Mouse (Mus musculus): ENCODE measurements around the gene Tenm4. TPM values are rescaled to one million over a fixed set of nuclear protein-coding genes. Genes with fewer than 3 reads are reported as not detected.

The Tenm4 gene
- polyA plus RNA-seq, 1 experiment from 2014 or later: 9.1 TPM

GRCm38 (mm10) chr7:96778601-96778969 lies 607.5 kb downstream of the Tenm4 start:
- Histone ChIP-seq H3K4me3 (ENCODE audit: low read length) (no peak overlapping the region), H3K27me3 (ENCODE audit: control insufficient read depth, insufficient read depth, low read length) (peaks cover 7% of the 10 kb centered on the region; the same call in 1 of the 2 replicates), H3K9ac (ENCODE audit: low read length) (no peak overlapping the region), H3K4me1 (ENCODE audit: control insufficient read depth, insufficient read depth, low read length) (no peaks in the 10 kb centered on the region), H3K9me3 (replicated peaks; ENCODE audit: control insufficient read depth, low read length) (peaks cover 7% of the 10 kb centered on the region; the same call in 1 of the 2 replicates), H3K36me3 (ENCODE audit: control insufficient read depth, insufficient read depth) (no peaks in the 10 kb centered on the region), H3K4me2 (ENCODE audit: low read depth, low read length) (no peak overlapping the region), H3K27ac (ENCODE audit: low read length) (no peak overlapping the region)
- no peak for ATAC-seq (replicated peaks; ENCODE audit: extremely low read depth, insufficient read depth, low FRiP score)
- 49% methylated on average over 3 of the region's 3 CpGs for WGBS

DNA sequence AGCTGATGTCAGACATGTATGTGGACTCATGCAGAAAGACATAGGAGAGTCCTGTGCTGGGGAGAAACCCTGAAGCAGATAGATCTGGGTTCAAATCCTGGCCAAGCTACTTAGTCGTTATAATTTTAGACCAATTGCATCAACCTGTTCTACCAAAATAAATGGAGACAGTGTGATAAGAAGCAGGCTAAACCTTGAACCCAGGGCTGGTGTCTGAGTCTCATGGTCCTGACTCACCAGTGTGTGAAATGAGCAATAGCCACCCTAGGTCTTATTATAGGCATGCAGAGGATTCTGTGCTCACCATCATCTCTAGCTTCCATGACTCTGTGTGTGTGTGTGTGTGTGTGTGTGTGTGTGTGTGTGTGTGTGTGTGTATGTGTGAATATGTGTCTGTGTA lies 609.5 kb downstream of the Tenm4 start:
- Histone ChIP-seq H3K27me3 (ENCODE audit: control insufficient read depth, insufficient read depth, low read length) (no peaks in the 10 kb centered on the region), H3K4me3 (ENCODE audit: low read length) (no peak overlapping the region), H3K9me3 (replicated peaks; ENCODE audit: control insufficient read depth, low read length) (peaks cover 7% of the 10 kb centered on the region; the same call in 1 of the 2 replicates), H3K27ac (ENCODE audit: low read length) (no peak overlapping the region), H3K4me2 (ENCODE audit: low read depth, low read length) (no peak overlapping the region), H3K9ac (ENCODE audit: low read length) (no peak overlapping the region), H3K4me1 (ENCODE audit: control insufficient read depth, insufficient read depth, low read length) (no peaks in the 10 kb centered on the region), H3K36me3 (ENCODE audit: control insufficient read depth, insufficient read depth) (no peaks in the 10 kb centered on the region)
- ATAC-seq (replicated peaks; ENCODE audit: extremely low read depth, insufficient read depth, low FRiP score): no peak; the same call in 1 of the 2 replicates
- WGBS: 88% methylated on average over 1 of the region's 1 CpGs

DNA sequence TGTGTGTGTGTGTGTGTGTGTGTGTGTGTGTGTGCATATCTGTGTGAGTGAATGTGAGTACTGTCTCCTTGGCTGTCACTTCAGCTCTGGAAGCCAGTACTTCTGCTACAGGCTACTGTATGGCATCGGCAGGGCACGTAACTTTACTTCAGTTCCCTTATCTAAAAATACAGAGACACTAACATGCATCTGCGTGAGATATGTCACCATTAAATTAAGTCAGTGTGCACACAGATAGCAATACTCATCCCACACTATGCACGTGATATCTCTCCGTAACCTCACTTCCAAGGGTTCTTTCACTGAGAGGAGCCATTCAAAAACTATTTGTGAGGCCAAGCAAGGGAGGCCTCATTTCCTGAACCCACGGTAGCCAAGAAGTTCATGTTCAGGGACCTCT lies 610.0 kb downstream of the Tenm4 start:
- H3K36me3 ChIP-seq (ENCODE audit: control insufficient read depth, insufficient read depth): no peaks in the 10 kb centered on the region
- no peak overlapping the region for H3K4me2 ChIP-seq (ENCODE audit: low read depth, low read length)
- H3K4me1 ChIP-seq (ENCODE audit: control insufficient read depth, insufficient read depth, low read length): no peaks in the 10 kb centered on the region
- H3K27me3 ChIP-seq (ENCODE audit: control insufficient read depth, insufficient read depth, low read length): no peaks in the 10 kb centered on the region
- WGBS: 63% methylated on average over 6 of the region's 6 CpGs
- H3K27ac ChIP-seq (ENCODE audit: low read length): no peak overlapping the region
- no peak overlapping the region for H3K4me3 ChIP-seq (ENCODE audit: low read length)
- no peak overlapping the region for H3K9ac ChIP-seq (ENCODE audit: low read length)
- ATAC-seq (replicated peaks; ENCODE audit: extremely low read depth, insufficient read depth, low FRiP score): no peak
- H3K9me3 ChIP-seq (replicated peaks; ENCODE audit: control insufficient read depth, low read length): peaks cover 7% of the 10 kb centered on the region; the same call in 1 of the 2 replicates

- H3K4me1 ChIP-seq (ENCODE audit: control insufficient read depth, insufficient read depth, low read length): no peaks in the 10 kb centered on the region
- ATAC-seq (replicated peaks; ENCODE audit: extremely low read depth, insufficient read depth, low FRiP score): no peak
- H3K9me3 ChIP-seq (replicated peaks; ENCODE audit: control insufficient read depth, low read length): no peaks in the 10 kb centered on the region
- no peak overlapping the region for H3K9ac ChIP-seq (ENCODE audit: low read length)
- H3K36me3 ChIP-seq (ENCODE audit: control insufficient read depth, insufficient read depth): no peaks in the 10 kb centered on the region
- no peaks in the 10 kb centered on the region for H3K27me3 ChIP-seq (ENCODE audit: control insufficient read depth, insufficient read depth, low read length)
- WGBS: 79% methylated on average over 4 of the region's 4 CpGs
- no peak overlapping the region for H3K4me3 ChIP-seq (ENCODE audit: low read length)
- H3K27ac ChIP-seq (ENCODE audit: low read length): no peak overlapping the region
- H3K4me2 ChIP-seq (ENCODE audit: low read depth, low read length): no peak overlapping the region
Observed at GRCm38 (mm10) chr7:96782686-96783085, 611.6 kb downstream of the Tenm4 start.

GRCm38 (mm10) chr7:96785808-96786207 lies 614.8 kb downstream of the Tenm4 start:
- Histone ChIP-seq H3K9ac (ENCODE audit: low read length) (no peak overlapping the region), H3K27ac (ENCODE audit: low read length) (no peak overlapping the region), H3K9me3 (replicated peaks; ENCODE audit: control insufficient read depth, low read length) (no peaks in the 10 kb centered on the region), H3K27me3 (ENCODE audit: control insufficient read depth, insufficient read depth, low read length) (no peaks in the 10 kb centered on the region), H3K4me1 (ENCODE audit: control insufficient read depth, insufficient read depth, low read length) (no peaks in the 10 kb centered on the region), H3K4me3 (ENCODE audit: low read length) (no peak overlapping the region), H3K4me2 (ENCODE audit: low read depth, low read length) (no peak overlapping the region), H3K36me3 (ENCODE audit: control insufficient read depth, insufficient read depth) (no peaks in the 10 kb centered on the region)
- WGBS: 56% methylated on average over 9 of the region's 9 CpGs
- ATAC-seq (replicated peaks; ENCODE audit: extremely low read depth, insufficient read depth, low FRiP score): no peak

- no peak for ATAC-seq (replicated peaks; ENCODE audit: extremely low read depth, insufficient read depth, low FRiP score)
- no peaks in the 10 kb centered on the region for H3K4me1 ChIP-seq (ENCODE audit: control insufficient read depth, insufficient read depth, low read length)
- H3K4me2 ChIP-seq (ENCODE audit: low read depth, low read length): no peak overlapping the region
- no peak overlapping the region for H3K9ac ChIP-seq (ENCODE audit: low read length)
- H3K27ac ChIP-seq (ENCODE audit: low read length): no peak overlapping the region
- no peaks in the 10 kb centered on the region for H3K27me3 ChIP-seq (ENCODE audit: control insufficient read depth, insufficient read depth, low read length)
- no peak overlapping the region for H3K4me3 ChIP-seq (ENCODE audit: low read length)
- H3K36me3 ChIP-seq (ENCODE audit: control insufficient read depth, insufficient read depth): no peaks in the 10 kb centered on the region
- 66% methylated on average over 5 of the region's 5 CpGs for WGBS
- H3K9me3 ChIP-seq (replicated peaks; ENCODE audit: control insufficient read depth, low read length): no peaks in the 10 kb centered on the region
Observed at GRCm38 (mm10) chr7:96786262-96787044, 615.4 kb downstream of the Tenm4 start.

GRCm38 (mm10) chr7:96788135-96788534 lies 617.1 kb downstream of the Tenm4 start:
- 78% methylated on average over 4 of the region's 4 CpGs for WGBS
- Histone ChIP-seq H3K27ac (ENCODE audit: low read length) (no peak overlapping the region), H3K36me3 (ENCODE audit: control insufficient read depth, insufficient read depth) (no peaks in the 10 kb centered on the region), H3K4me1 (ENCODE audit: control insufficient read depth, insufficient read depth, low read length) (no peaks in the 10 kb centered on the region), H3K9me3 (replicated peaks; ENCODE audit: control insufficient read depth, low read length) (no peaks in the 10 kb centered on the region), H3K9ac (ENCODE audit: low read length) (no peak overlapping the region), H3K4me2 (ENCODE audit: low read depth, low read length) (no peak overlapping the region), H3K4me3 (ENCODE audit: low read length) (no peak overlapping the region), H3K27me3 (ENCODE audit: control insufficient read depth, insufficient read depth, low read length) (no peaks in the 10 kb centered on the region)
- ATAC-seq (replicated peaks; ENCODE audit: extremely low read depth, insufficient read depth, low FRiP score): no peak

DNA sequence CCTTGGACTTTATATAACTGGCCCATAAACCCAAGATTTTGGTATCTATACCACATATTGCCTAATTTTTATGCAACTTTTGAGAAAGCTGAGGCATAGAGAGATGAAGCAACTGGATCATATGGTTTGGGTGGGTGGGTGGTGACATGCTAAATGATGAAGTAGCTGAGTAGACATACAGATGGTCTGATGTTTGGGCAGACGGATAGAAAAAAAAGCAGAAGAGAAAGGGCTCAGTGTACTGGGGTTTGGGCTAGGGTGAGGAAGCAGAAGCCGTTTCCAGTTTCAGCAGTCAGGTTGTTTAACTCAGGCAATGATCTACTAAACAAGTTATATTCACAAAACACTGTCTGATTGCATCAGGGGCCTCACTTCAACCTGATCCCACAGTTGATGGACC lies 619.3 kb downstream of the Tenm4 start:
- ATAC-seq (replicated peaks; ENCODE audit: extremely low read depth, insufficient read depth, low FRiP score): no peak
- Histone ChIP-seq H3K9me3 (replicated peaks; ENCODE audit: control insufficient read depth, low read length) (no peaks in the 10 kb centered on the region), H3K27me3 (ENCODE audit: control insufficient read depth, insufficient read depth, low read length) (no peaks in the 10 kb centered on the region), H3K27ac (ENCODE audit: low read length) (no peak overlapping the region), H3K36me3 (ENCODE audit: control insufficient read depth, insufficient read depth) (no peaks in the 10 kb centered on the region), H3K4me3 (ENCODE audit: low read length) (no peak overlapping the region), H3K4me2 (ENCODE audit: low read depth, low read length) (no peak overlapping the region), H3K4me1 (ENCODE audit: control insufficient read depth, insufficient read depth, low read length) (no peaks in the 10 kb centered on the region), H3K9ac (ENCODE audit: low read length) (no peak overlapping the region)
- 68% methylated on average over 2 of the region's 2 CpGs for WGBS

DNA sequence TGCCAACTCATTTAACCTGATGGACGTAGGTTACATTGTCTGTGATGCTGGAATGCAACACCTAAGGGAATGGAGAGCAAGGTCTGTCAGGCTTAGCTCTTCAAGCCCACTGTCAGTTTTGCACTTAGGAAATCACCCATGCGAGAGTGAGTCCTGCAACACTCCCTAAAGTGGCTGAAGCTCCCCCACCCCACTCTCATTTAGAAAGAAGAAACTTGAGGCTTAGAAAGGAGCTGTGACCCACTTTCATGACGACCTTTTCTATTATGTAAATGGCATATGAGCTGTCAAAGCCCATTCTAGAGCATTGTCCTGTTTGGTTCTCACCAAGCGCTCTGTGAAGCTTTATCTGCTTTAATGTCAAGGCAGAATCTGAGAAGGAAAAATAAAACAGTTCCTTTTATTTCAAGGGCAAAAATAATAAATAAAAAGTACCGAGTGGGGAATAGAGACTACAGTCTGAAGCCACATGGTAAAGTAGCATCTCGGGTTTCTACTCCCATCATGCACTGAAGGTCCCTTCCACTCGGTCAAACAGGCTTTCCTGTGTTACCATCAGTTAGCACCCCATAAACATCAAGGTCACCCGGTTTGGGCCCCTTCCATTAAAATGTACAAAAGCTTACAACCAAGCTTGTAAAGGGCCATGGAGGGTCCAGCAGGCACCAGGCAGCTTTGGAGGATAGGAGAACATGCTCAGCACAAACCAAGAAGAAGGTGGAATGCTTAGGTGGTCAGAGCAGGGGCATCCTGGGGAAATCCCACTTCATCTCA lies 621.6 kb downstream of the Tenm4 start:
- no peaks in the 10 kb centered on the region for H3K9me3 ChIP-seq (replicated peaks; ENCODE audit: control insufficient read depth, low read length)
- H3K4me2 ChIP-seq (ENCODE audit: low read depth, low read length): no peak overlapping the region
- no peak overlapping the region for H3K9ac ChIP-seq (ENCODE audit: low read length)
- no peak overlapping the region for H3K4me3 ChIP-seq (ENCODE audit: low read length)
- no peak overlapping the region for H3K27ac ChIP-seq (ENCODE audit: low read length)
- ATAC-seq (replicated peaks; ENCODE audit: extremely low read depth, insufficient read depth, low FRiP score): no peak
- 66% methylated on average over 8 of the region's 8 CpGs for WGBS
- no peaks in the 10 kb centered on the region; the same call in 1 of the 2 replicates for H3K27me3 ChIP-seq (ENCODE audit: control insufficient read depth, insufficient read depth, low read length)
- H3K36me3 ChIP-seq (ENCODE audit: control insufficient read depth, insufficient read depth): no peaks in the 10 kb centered on the region
- H3K4me1 ChIP-seq (ENCODE audit: control insufficient read depth, insufficient read depth, low read length): peaks cover 12% of the 10 kb centered on the region
